Mouse (Mus musculus) hindbrain, embryonic 13.5 days (tissue): ENCODE measurements around the gene Olah. TPM values are rescaled to one million over a fixed set of nuclear protein-coding genes. Genes with fewer than 3 reads are reported as not detected.

Experiments
- ATAC-seq: fragments of 200-750 bp; cut with Nextera tagmentation; 2 replicates; pipeline ENCODE4 v1.8.0; 2017; ENCODE audit warnings: moderate TSS enrichment; ENCODE audit not compliant: low FRiP score
- H3K27ac ChIP-seq: fragments of 300-500 bp; sonication (generic); 2 replicates; pipeline ENCODE4 v1.5.1; 2015; ENCODE audit warnings: inconsistent platforms, mild to moderate bottlenecking, moderate library complexity
- H3K27me3 ChIP-seq: fragments of 300-500 bp; sonication (generic); 2 replicates; pipeline ENCODE4 v1.6.1; 2015; ENCODE audit warnings: mild to moderate bottlenecking, inconsistent platforms
- H3K36me3 ChIP-seq: fragments of 300-500 bp; sonication (generic); 2 replicates; pipeline ENCODE4 v1.6.1; 2015; ENCODE audit warnings: mild to moderate bottlenecking, inconsistent platforms
- H3K4me1 ChIP-seq: fragments of 300-500 bp; sonication (generic); replicated peaks from 2 replicates; pipeline ENCODE4 v1.6.1; 2015; ENCODE audit warnings: inconsistent platforms
- H3K4me2 ChIP-seq: fragments of 300-500 bp; sonication (generic); 2 replicates; pipeline ENCODE4 v1.6.1; 2015; ENCODE audit warnings: inconsistent platforms, mild to moderate bottlenecking, moderate library complexity
- H3K4me3 ChIP-seq: fragments of 300-500 bp; sonication (generic); 2 replicates; pipeline ENCODE4 v1.5.1; 2015; ENCODE audit warnings: mild to moderate bottlenecking, inconsistent platforms
- H3K9ac ChIP-seq: fragments of 300-500 bp; sonication (generic); 2 replicates; pipeline ENCODE4 v1.6.1; 2015; ENCODE audit warnings: mild to moderate bottlenecking, inconsistent platforms
- H3K9me3 ChIP-seq: fragments of 300-500 bp; sonication (generic); 2 replicates; pipeline ENCODE4 v1.6.1; 2016; ENCODE audit warnings: inconsistent platforms
- WGBS: fragments of 180-500 bp; shearing (Covaris S2); methylation state at CpG from one replicate; pipeline ENCODE4 v1.1.7; 2015; 5-methylcytosine and 5-hydroxymethylcytosine counted together
- polyA plus RNA-seq: library from polyadenylated mRNA; unstranded; fragments of >200 nt; fragmentation: Nextera tagmentation; extraction: Ambion mirVana; gene quantifications from 2 replicates; pipeline ENCODE4 v1.2.1, GENCODE M21; 2015

Gene Olah
- polyA plus RNA-seq, 1 experiment from 2014 or later = not detected

GRCm38 (mm10) chr2:3292170-3292569, 104.8 kb downstream of the Olah start:
- no peak overlapping the region for H3K27ac ChIP-seq
- no peak for ATAC-seq
- 94% methylated on average over 1 of the region's 1 CpGs for WGBS
- no peaks in the 10 kb centered on the region for H3K9me3 ChIP-seq
- no peaks in the 10 kb centered on the region for H3K27me3 ChIP-seq
- H3K36me3 ChIP-seq = no peaks in the 10 kb centered on the region
- no peak overlapping the region for H3K4me2 ChIP-seq
- no peak overlapping the region for H3K9ac ChIP-seq
- no peak overlapping the region for H3K4me3 ChIP-seq
- H3K4me1 ChIP-seq = no peaks in the 10 kb centered on the region

Other genes starting within 250 kb of the Olah start
- 97.7 and 102 TPM in 2 replicates for gene Nmt2, start 113.0 kb downstream of the Olah start, polyA plus RNA-seq
- gene Rpp38, start 64.6 kb downstream of the Olah start, polyA plus RNA-seq = 13.5 TPM in 2 replicates
- 2.5 and 3.1 TPM in 2 replicates for gene Acbd7, start 61.0 kb downstream of the Olah start, polyA plus RNA-seq
- gene Meig1, start 25.4 kb upstream of the Olah start, polyA plus RNA-seq = 2.9 and 8.4 TPM in 2 replicates
- gene Dclre1c, start 26.9 kb upstream of the Olah start, polyA plus RNA-seq = 9.0 and 9.4 TPM in 2 replicates
- 12.1 and 13.4 TPM in 2 replicates for gene Suv39h2, start 77.8 kb upstream of the Olah start, polyA plus RNA-seq
- gene Gm45902, start 115.6 kb upstream of the Olah start, polyA plus RNA-seq = 8.6 and 8.9 TPM in 2 replicates
- 66.7 and 67.4 TPM in 2 replicates for gene Hspa14, start 115.6 kb upstream of the Olah start, polyA plus RNA-seq
- gene Cdnf, start 115.8 kb upstream of the Olah start, polyA plus RNA-seq = 0.18 and 0.19 TPM in 2 replicates
- 36.2 and 37.5 TPM in 2 replicates for gene Fam107b, start 173.3 kb upstream of the Olah start, polyA plus RNA-seq